Mouse (Mus musculus): ENCODE results near the gene Mmel1. TPM values are rescaled to one million over a fixed set of nuclear protein-coding genes. Genes with fewer than 3 reads are reported as not detected.

Gene Mmel1
- polyA plus RNA-seq, 1 experiment from 2014 or later = 0.11 TPM

GRCm38 (mm10) chr4:154941831-154942230, 72.4 kb downstream of the Mmel1 start:
- no peak for ATAC-seq
- Histone ChIP-seq H3K27ac (ENCODE audit: low read length) (no peak overlapping the region), H3K9ac (replicated peaks; ENCODE audit: low read depth, low read length) (no peak overlapping the region), H3K9me3 (ENCODE audit: control insufficient read depth, low read length) (no peaks in the 10 kb centered on the region), H3K4me3 (replicated peaks; ENCODE audit: low read length) (no peak overlapping the region), H3K4me1 (replicated peaks; ENCODE audit: control insufficient read depth, insufficient read depth, low read length) (peaks cover 10% of the 10 kb centered on the region), H3K36me3 (ENCODE audit: control insufficient read depth, insufficient read depth) (no peaks in the 10 kb centered on the region), H3K27me3 (replicated peaks; ENCODE audit: control insufficient read depth, insufficient read depth, low read length) (no peaks in the 10 kb centered on the region), H3K4me2 (ENCODE audit: low read length) (no peak overlapping the region)
- 94% methylated on average over 4 of the region's 5 CpGs for WGBS

GRCm38 (mm10) chr4:154942632-154943322, 73.4 kb downstream of the Mmel1 start:
- Histone ChIP-seq H3K9me3 (ENCODE audit: control insufficient read depth, low read length) (no peaks in the 10 kb centered on the region), H3K27ac (ENCODE audit: low read length) (no peak overlapping the region), H3K27me3 (replicated peaks; ENCODE audit: control insufficient read depth, insufficient read depth, low read length) (no peaks in the 10 kb centered on the region), H3K4me3 (replicated peaks; ENCODE audit: low read length) (no peak overlapping the region), H3K9ac (replicated peaks; ENCODE audit: low read depth, low read length) (no peak overlapping the region), H3K36me3 (ENCODE audit: control insufficient read depth, insufficient read depth) (no peaks in the 10 kb centered on the region), H3K4me1 (replicated peaks; ENCODE audit: control insufficient read depth, insufficient read depth, low read length) (peaks cover 10% of the 10 kb centered on the region), H3K4me2 (ENCODE audit: low read length) (no peak overlapping the region)
- WGBS = 90% methylated on average over 10 of the region's 10 CpGs
- ATAC-seq = no peak

- Histone ChIP-seq H3K9ac (replicated peaks; ENCODE audit: low read depth, low read length) (no peak overlapping the region), H3K4me3 (replicated peaks; ENCODE audit: low read length) (no peak overlapping the region), H3K27me3 (replicated peaks; ENCODE audit: control insufficient read depth, insufficient read depth, low read length) (no peaks in the 10 kb centered on the region), H3K4me2 (ENCODE audit: low read length) (no peak overlapping the region), H3K4me1 (replicated peaks; ENCODE audit: control insufficient read depth, insufficient read depth, low read length) (peaks cover 15% of the 10 kb centered on the region), H3K9me3 (ENCODE audit: control insufficient read depth, low read length) (no peaks in the 10 kb centered on the region), H3K36me3 (ENCODE audit: control insufficient read depth, insufficient read depth) (no peaks in the 10 kb centered on the region), H3K27ac (ENCODE audit: low read length) (no peak overlapping the region)
- ATAC-seq = no peak
- 94% methylated on average over 6 of the region's 6 CpGs for WGBS
Observed at GRCm38 (mm10) chr4:154943323-154944039, 74.1 kb downstream of the Mmel1 start.

GRCm38 (mm10) chr4:154944121-154944590, 74.8 kb downstream of the Mmel1 start:
- peak; percentile 67 for ATAC-seq
- Histone ChIP-seq H3K4me2 (ENCODE audit: low read length) (no peak overlapping the region), H3K9me3 (ENCODE audit: control insufficient read depth, low read length) (no peaks in the 10 kb centered on the region), H3K9ac (replicated peaks; ENCODE audit: low read depth, low read length) (no peak overlapping the region), H3K4me3 (replicated peaks; ENCODE audit: low read length) (no peak overlapping the region), H3K36me3 (ENCODE audit: control insufficient read depth, insufficient read depth) (no peaks in the 10 kb centered on the region), H3K4me1 (replicated peaks; ENCODE audit: control insufficient read depth, insufficient read depth, low read length) (peaks cover 20% of the 10 kb centered on the region), H3K27ac (ENCODE audit: low read length) (no peak overlapping the region), H3K27me3 (replicated peaks; ENCODE audit: control insufficient read depth, insufficient read depth, low read length) (no peaks in the 10 kb centered on the region)
- 16% methylated on average over 2 of the region's 2 CpGs for WGBS

Other genes with a start within 250 kb of the Mmel1 start
- gene Prdm16, start 232.7 kb upstream of the Mmel1 start, polyA plus RNA-seq (2015; fragmentation: Nextera tagmentation; extraction: Ambion mirVana) = 29.8 and 35.0 TPM in 2 replicates
- not detected in 2 replicates for gene Actrt2, start 201.7 kb upstream of the Mmel1 start, polyA plus RNA-seq (2015; fragmentation: Nextera tagmentation; extraction: Ambion mirVana)
- gene Ttc34, start 32.1 kb upstream of the Mmel1 start, polyA plus RNA-seq (2015; fragmentation: Nextera tagmentation; extraction: Ambion mirVana) = 1.7 and 2.1 TPM in 2 replicates
- gene Fam213b, start 29.6 kb downstream of the Mmel1 start, polyA plus RNA-seq (2015; fragmentation: Nextera tagmentation; extraction: Ambion mirVana) = 32.4 and 42.0 TPM in 2 replicates
- 0.27 TPM in 1 of 2 replicates, not detected in the other for gene Tnfrsf14, start 59.0 kb downstream of the Mmel1 start, polyA plus RNA-seq (2015; fragmentation: Nextera tagmentation; extraction: Ambion mirVana)
- 91.4 and 100 TPM in 2 replicates for gene Hes5, start 91.3 kb downstream of the Mmel1 start, polyA plus RNA-seq (2015; fragmentation: Nextera tagmentation; extraction: Ambion mirVana)
- gene Pank4, start 94.5 kb downstream of the Mmel1 start, polyA plus RNA-seq (2015; fragmentation: Nextera tagmentation; extraction: Ambion mirVana) = 47.1 and 47.3 TPM in 2 replicates
- gene Plch2, start 187.2 kb downstream of the Mmel1 start, polyA plus RNA-seq (2015; fragmentation: Nextera tagmentation; extraction: Ambion mirVana) = 11.3 and 14.1 TPM in 2 replicates
- gene Pex10, start 197.4 kb downstream of the Mmel1 start, polyA plus RNA-seq (2015; fragmentation: Nextera tagmentation; extraction: Ambion mirVana) = 19.5 and 22.1 TPM in 2 replicates
- gene Rer1, start 216.8 kb downstream of the Mmel1 start, polyA plus RNA-seq (2015; fragmentation: Nextera tagmentation; extraction: Ambion mirVana) = 125 and 133 TPM in 2 replicates
- gene Morn1, start 217.0 kb downstream of the Mmel1 start, polyA plus RNA-seq (2015; fragmentation: Nextera tagmentation; extraction: Ambion mirVana) = 6.0 and 10.7 TPM in 2 replicates

All from forebrain, embryonic 16.5 days (tissue).